Mouse (Mus musculus) ES-E14 (cell line): ENCODE data around the gene Igdcc3. TPM values are rescaled to one million over a fixed set of nuclear protein-coding genes. Genes with fewer than 3 reads are reported as not detected.

Source experiments
- DNase-seq: peaks from one replicate; pipeline ENCODE4 v3.0.0-alpha.2; 2013; ENCODE audit warnings: low read depth, low spot score
- H3K27ac ChIP-seq: 2 replicates; pipeline ENCODE4 v1.5.1; 2012; ENCODE audit warnings: low read depth, mild to moderate bottlenecking, low read length, moderate library complexity, mixed read lengths; ENCODE audit not compliant: poor library complexity, insufficient read depth, severe bottlenecking
- H3K36me3 ChIP-seq: 2 replicates; pipeline ENCODE4 v1.6.1; 2012; ENCODE audit warnings: mild to moderate bottlenecking, low read length, moderate library complexity, mixed read lengths; ENCODE audit not compliant: control insufficient read depth, poor library complexity, insufficient read depth, severe bottlenecking
- H3K4me1 ChIP-seq, 2 experiments: fragments of 150-350 bp in 1 of 2; sonication (generic) in 1 of 2; 2 replicates each; pipeline ENCODE4 v1.6.1; 2012; ENCODE audit warnings: low read length in 2 of 2, mild to moderate bottlenecking in 1 of 2, mixed read lengths in 1 of 2; ENCODE audit not compliant: control insufficient read depth in 2 of 2, insufficient read depth in 2 of 2, poor library complexity in 1 of 2
- H3K4me3 ChIP-seq, 2 experiments: fragments of 150-350 bp in 1 of 2; sonication (generic) in 1 of 2; 2 replicates each; pipeline ENCODE4 v1.5.1; 2012; ENCODE audit warnings: low read length in 2 of 2, low read depth in 1 of 2, mild to moderate bottlenecking in 1 of 2, mixed read lengths in 1 of 2; ENCODE audit not compliant: insufficient read depth in 1 of 2, poor library complexity in 1 of 2, severe bottlenecking in 1 of 2
- H3K9ac ChIP-seq: 2 replicates; pipeline ENCODE4 v1.6.1; 2012; ENCODE audit warnings: low read depth, mild to moderate bottlenecking, low read length, mixed read lengths; ENCODE audit not compliant: poor library complexity, insufficient read depth, severe bottlenecking
- H3K9me3 ChIP-seq: fragments of 150-350 bp; sonication (generic); 2 replicates; pipeline ENCODE4 v1.6.1; 2012; ENCODE audit warnings: low read depth, mild to moderate bottlenecking, low read length; ENCODE audit not compliant: control insufficient read depth, insufficient read depth
- CHD2 ChIP-seq: IDR thresholded peaks from 2 replicates; pipeline ENCODE4 v1.6.1; 2014; ENCODE audit warnings: mild to moderate bottlenecking, low read depth, low read length, inconsistent platforms
- HCFC1 ChIP-seq: IDR thresholded peaks from 2 replicates; pipeline ENCODE4 v1.6.1; 2012; ENCODE audit warnings: low read length, inconsistent platforms, borderline replicate concordance; ENCODE audit not compliant: insufficient read depth
- MAFK ChIP-seq: IDR thresholded peaks from 2 replicates; pipeline ENCODE4 v1.6.1; 2014; ENCODE audit warnings: mild to moderate bottlenecking, low read depth, low read length, inconsistent platforms; ENCODE audit not compliant: insufficient read depth
- ZC3H11A ChIP-seq: IDR thresholded peaks from 2 replicates; pipeline ENCODE4 v1.6.1; 2012; ENCODE audit warnings: low read depth, mild to moderate bottlenecking, inconsistent platforms, low read length, borderline replicate concordance
- ZNF384 ChIP-seq: IDR thresholded peaks from 2 replicates; pipeline ENCODE4 v1.6.1; 2012; ENCODE audit warnings: low read depth, low read length, inconsistent platforms
- in situ Hi-C, 2 experiments: fragments of 600-800 bp; cut with MboI; formaldehyde crosslinking; loops; one replicate each; pipeline ENCODE4 v1.15.1; 2025; ENCODE audit warnings: low sequenced_read_pairs in 2 of 2, inconsistent platforms in 1 of 2; ENCODE audit not compliant: unreplicated experiment in 2 of 2
- total RNA-seq: library from RNA; depleted of rRNA; stranded (reverse); fragments of 300-350 nt; gene quantifications from 2 replicates; pipeline ENCODE4 v1.2.3, GENCODE M21; 2012

The Igdcc3 gene
- total RNA-seq, 1 experiment = 6.0 TPM

DNA sequence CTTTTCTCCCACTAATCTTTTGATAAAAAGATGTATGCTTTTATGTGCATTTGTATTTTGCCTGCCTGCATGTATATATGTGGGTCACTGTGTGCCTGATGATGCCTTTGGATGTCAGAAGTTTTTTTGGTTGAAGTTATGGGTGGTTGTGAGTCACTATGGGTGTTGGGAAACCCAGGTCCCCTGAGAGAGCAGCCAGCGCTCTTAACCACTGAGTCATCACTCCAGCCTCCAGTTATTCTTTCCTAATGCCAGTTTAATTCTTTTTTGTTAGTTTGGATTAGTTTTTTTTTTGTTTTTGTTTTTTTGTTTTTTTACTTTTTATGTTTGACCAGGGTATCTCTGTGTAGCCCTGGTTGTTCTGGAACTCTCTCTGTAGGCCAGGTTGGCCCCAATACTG, 59.6 kb downstream of the Igdcc3 start:
- Histone ChIP-seq H3K36me3 (no peaks in the 10 kb centered on the region), H3K27ac (no peak overlapping the region), H3K9me3 (no peaks in the 10 kb centered on the region), H3K4me1 (peaks cover 0 to 6% of the 10 kb centered on the region in 2 experiments; a peak in 2 of 4 replicates), H3K9ac (no peak overlapping the region), H3K4me3 (no peak overlapping the region)
- DNase-seq = no peak
- TF ChIP-seq ZC3H11A (no peak), HCFC1 (no peak), MAFK (no peak), ZNF384 (no peak), CHD2 (no peak)
- in situ Hi-C loops = no loop called here

DNA sequence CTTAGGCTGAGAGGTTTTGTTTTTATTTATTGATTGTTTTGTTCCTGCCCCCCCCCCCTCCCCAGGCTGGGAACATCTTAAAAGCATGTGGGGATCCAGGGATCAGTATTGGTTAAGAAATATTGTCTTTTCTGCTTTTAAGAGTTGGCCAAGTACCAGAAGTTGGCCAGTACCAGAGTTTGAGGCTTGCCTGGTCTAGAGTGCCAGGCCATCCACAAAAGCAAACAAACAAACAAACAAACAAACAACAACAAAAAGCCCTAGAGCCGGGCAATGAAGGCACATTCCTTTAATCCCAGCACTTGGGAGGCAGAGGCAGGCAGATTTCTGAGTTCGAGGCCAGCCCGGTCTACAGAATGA, 60.0 kb downstream of the Igdcc3 start:
- Histone ChIP-seq H3K36me3 (no peaks in the 10 kb centered on the region), H3K9me3 (no peaks in the 10 kb centered on the region), H3K4me1 (peaks cover 0 to 4% of the 10 kb centered on the region in 2 experiments; a peak in 2 of 4 replicates), H3K27ac (no peak overlapping the region; the same call in 1 of the 2 replicates), H3K9ac (no peak overlapping the region), H3K4me3 (no peak overlapping the region)
- no peak for DNase-seq
- in situ Hi-C loops = no loop called here
- no peak; the same call in 1 of the 2 replicates for TF ChIP-seq CHD2
- no peak for TF ChIP-seq ZNF384
- TF ChIP-seq ZC3H11A = no peak
- TF ChIP-seq HCFC1 = no peak
- TF ChIP-seq MAFK = no peak

DNA sequence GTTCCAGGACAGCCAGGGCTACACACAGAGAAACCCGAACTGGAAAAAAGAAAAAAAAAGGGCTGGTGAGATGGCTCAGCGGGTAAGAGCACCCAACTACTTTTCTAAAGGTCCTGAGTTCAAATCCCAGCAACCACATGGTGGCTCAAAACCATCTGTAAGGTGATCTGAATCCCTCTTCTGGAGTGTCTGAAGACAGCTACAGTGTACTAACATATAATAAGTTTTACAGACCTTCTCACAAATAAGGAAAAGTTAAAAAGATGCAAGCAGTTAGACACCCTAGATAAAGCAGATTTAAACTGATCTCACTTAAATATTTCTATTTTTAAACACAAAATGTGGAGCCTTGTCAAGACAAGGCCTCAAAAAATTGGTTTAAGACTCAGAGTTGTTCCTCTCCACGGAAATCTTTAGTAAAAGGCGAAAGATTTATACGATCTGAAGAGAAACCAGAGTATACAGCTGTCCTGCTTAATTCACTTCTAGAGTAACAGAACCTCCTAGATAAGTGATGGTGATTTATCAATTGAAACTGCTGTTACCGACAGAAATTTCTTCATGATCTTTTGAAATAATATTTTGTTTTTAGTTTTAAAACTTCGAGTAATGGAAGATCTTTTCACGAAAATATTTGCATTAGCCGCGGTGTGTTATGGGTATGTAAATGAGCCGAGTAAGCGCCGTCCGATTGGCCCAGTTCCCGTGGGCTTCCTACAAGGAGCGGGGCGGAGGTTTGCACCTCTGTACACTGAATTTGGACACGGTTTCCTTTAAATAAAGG, 60.6 kb downstream of the Igdcc3 start:
- Histone ChIP-seq H3K36me3 (no peaks in the 10 kb centered on the region), H3K4me3 (peak overlapping the region in 1 of 2 experiments; percentile 20; a peak in 2 of 4 replicates), H3K9ac (peak overlapping the region; percentile 49; the same call in 1 of the 2 replicates), H3K4me1 (peaks cover 0 to 4% of the 10 kb centered on the region in 2 experiments; a peak in 1 of 4 replicates), H3K27ac (no peak overlapping the region; the same call in 1 of the 2 replicates), H3K9me3 (no peaks in the 10 kb centered on the region)
- peak; percentile 86 for DNase-seq
- TF ChIP-seq ZNF384 (peak; percentile 92), HCFC1 (peak; percentile 75; the same call in 1 of the 2 replicates), ZC3H11A (no peak), CHD2 (0 out of 2 replicates have a peak, but pooled peaks have one; percentile 57), MAFK (no peak)
- in situ Hi-C loops = no loop called here

DNA sequence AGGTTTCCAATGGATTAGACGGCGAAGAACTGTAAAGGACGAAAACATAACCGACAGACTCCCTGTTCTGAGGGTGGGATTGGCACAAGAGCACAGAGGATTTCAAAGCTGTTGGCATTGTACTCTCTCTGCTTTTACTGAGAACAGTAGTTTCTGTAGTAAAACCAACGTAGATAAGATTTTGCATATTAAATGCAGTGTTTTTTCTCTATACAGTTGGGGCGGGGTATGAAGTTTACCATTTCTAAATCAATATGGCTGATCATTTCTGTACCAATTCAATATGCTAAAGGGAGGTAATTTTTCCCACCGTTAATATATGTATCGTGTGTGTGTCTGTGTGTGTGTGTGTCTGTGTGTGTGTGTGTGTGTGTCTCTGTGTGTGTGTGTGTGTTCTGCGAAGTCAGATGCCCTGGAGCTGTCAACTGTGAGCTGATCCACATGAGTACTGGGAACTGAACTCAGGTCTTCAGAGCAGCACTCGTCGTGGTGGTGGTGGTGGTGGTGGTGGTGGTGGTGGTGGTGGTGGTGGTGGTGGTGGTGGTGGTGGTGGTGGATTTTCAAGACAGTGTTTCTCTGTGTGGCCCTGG, 61.3 kb downstream of the Igdcc3 start:
- Histone ChIP-seq H3K9me3 (no peaks in the 10 kb centered on the region), H3K27ac (no peak overlapping the region)
- TF ChIP-seq ZC3H11A (no peak), HCFC1 (no peak), CHD2 (no peak), ZNF384 (no peak), MAFK (no peak)

More for the DNA sequence above, 61.3 kb downstream of the Igdcc3 start:
- DNase-seq = no peak
- Histone ChIP-seq H3K9ac (peak overlapping the region; percentile 49; the same call in 1 of the 2 replicates), H3K4me1 (peaks cover 0 to 2% of the 10 kb centered on the region in 2 experiments; a peak in 1 of 4 replicates), H3K36me3 (no peaks in the 10 kb centered on the region), H3K4me3 (peak overlapping the region in 1 of 2 experiments; percentile 20; a peak in 2 of 4 replicates)
- in situ Hi-C loops = no loop called here
